Mouse (Mus musculus) testis, adult 2 months (tissue): ENCODE measurements at regions not wholly inside any gene's neighbourhood (a gene's known extent, or its start where the extent isn't known, plus 50 kb on each side); places are given as distances from the start of the nearest gene placed in this dataset.

Experiments
- H3K27ac ChIP-seq: fragments of 200-500 bp; 2 replicates; pipeline ENCODE4 v1.5.1; 2012; ENCODE audit warnings: low read depth, low read length; ENCODE audit not compliant: control insufficient read depth, insufficient read depth
- H3K27me3 ChIP-seq: fragments of 200-500 bp; 2 replicates; pipeline ENCODE4 v1.6.1; 2012; ENCODE audit warnings: mild to moderate bottlenecking, low read length, moderate library complexity; ENCODE audit not compliant: control insufficient read depth, insufficient read depth
- H3K36me3 ChIP-seq: fragments of 200-500 bp; 2 replicates; pipeline ENCODE4 v1.6.1; 2012; ENCODE audit warnings: mild to moderate bottlenecking, low read length; ENCODE audit not compliant: control insufficient read depth, insufficient read depth
- H3K4me1 ChIP-seq: fragments of 200-500 bp; 2 replicates; pipeline ENCODE4 v1.6.1; 2012; ENCODE audit warnings: low read length; ENCODE audit not compliant: control insufficient read depth, insufficient read depth
- H3K4me3 ChIP-seq: fragments of 200-500 bp; 2 replicates; pipeline ENCODE4 v1.5.1; 2012; ENCODE audit warnings: low read depth, mild to moderate bottlenecking, low read length, moderate library complexity, mixed read lengths; ENCODE audit not compliant: control insufficient read depth
- CTCF ChIP-seq: fragments of 200-500 bp; IDR thresholded peaks from 2 replicates; pipeline ENCODE4 v1.5.1; 2012; ENCODE audit warnings: low read depth, mild to moderate bottlenecking, inconsistent platforms, low read length, moderate library complexity; ENCODE audit not compliant: control insufficient read depth, insufficient read depth, insufficient replicate concordance
- POLR2A ChIP-seq: fragments of 200-500 bp; IDR thresholded peaks from 2 replicates; pipeline ENCODE4 v1.6.1; 2012; ENCODE audit warnings: low read depth, mild to moderate bottlenecking, inconsistent platforms, low read length, moderate library complexity; ENCODE audit not compliant: control insufficient read depth

GRCm38 (mm10) chr5:91869791-91870190 lies 93.1 kb downstream of the Rchy1 start:
- TF ChIP-seq POLR2A (no peak), CTCF (no peak)

GRCm38 (mm10) chr5:91866184-91866583 lies 96.7 kb downstream of the Rchy1 start:
- H3K4me1 ChIP-seq = no peaks in the 10 kb centered on the region
- H3K4me3 ChIP-seq = no peak overlapping the region
- no peak for TF ChIP-seq CTCF
- no peak for TF ChIP-seq POLR2A
- no peaks in the 10 kb centered on the region for H3K36me3 ChIP-seq
- no peak overlapping the region for H3K27ac ChIP-seq
- no peaks in the 10 kb centered on the region for H3K27me3 ChIP-seq

More at GRCm38 (mm10) chr5:91869791-91870190, 93.1 kb downstream of the Rchy1 start:
- H3K4me3 ChIP-seq = no peak overlapping the region
- peaks cover 6% of the 10 kb centered on the region for H3K4me1 ChIP-seq
- H3K36me3 ChIP-seq = no peaks in the 10 kb centered on the region
- no peak overlapping the region for H3K27ac ChIP-seq
- no peaks in the 10 kb centered on the region for H3K27me3 ChIP-seq

GRCm38 (mm10) chr5:91865365-91865764 lies 97.5 kb downstream of the Rchy1 start:
- Histone ChIP-seq H3K27me3 (no peaks in the 10 kb centered on the region), H3K4me1 (no peaks in the 10 kb centered on the region), H3K4me3 (no peak overlapping the region), H3K36me3 (no peaks in the 10 kb centered on the region), H3K27ac (no peak overlapping the region)
- no peak for TF ChIP-seq CTCF
- TF ChIP-seq POLR2A = no peak

- Histone ChIP-seq H3K4me3 (no peak overlapping the region), H3K27ac (no peak overlapping the region), H3K27me3 (no peaks in the 10 kb centered on the region), H3K4me1 (no peaks in the 10 kb centered on the region), H3K36me3 (no peaks in the 10 kb centered on the region)
- TF ChIP-seq CTCF (no peak), POLR2A (no peak)
Observed at GRCm38 (mm10) chr5:91862843-91863242, 100.0 kb downstream of the Rchy1 start.

GRCm38 (mm10) chr5:91862243-91862642 lies 100.6 kb downstream of the Rchy1 start:
- Histone ChIP-seq H3K4me1 (no peaks in the 10 kb centered on the region), H3K4me3 (no peak overlapping the region), H3K27ac (no peak overlapping the region), H3K36me3 (no peaks in the 10 kb centered on the region), H3K27me3 (no peaks in the 10 kb centered on the region)
- TF ChIP-seq CTCF = no peak
- TF ChIP-seq POLR2A = no peak

- Histone ChIP-seq H3K27me3 (no peaks in the 10 kb centered on the region), H3K4me1 (no peaks in the 10 kb centered on the region), H3K36me3 (no peaks in the 10 kb centered on the region), H3K27ac (no peak overlapping the region), H3K4me3 (no peak overlapping the region)
- no peak for TF ChIP-seq CTCF
- TF ChIP-seq POLR2A = no peak
Observed at GRCm38 (mm10) chr5:91861440-91862187, 101.3 kb downstream of the Rchy1 start.

GRCm38 (mm10) chr5:91860489-91860888 lies 102.4 kb downstream of the Rchy1 start:
- Histone ChIP-seq H3K27ac (no peak overlapping the region), H3K27me3 (no peaks in the 10 kb centered on the region), H3K4me1 (no peaks in the 10 kb centered on the region), H3K36me3 (no peaks in the 10 kb centered on the region), H3K4me3 (no peak overlapping the region)
- no peak for TF ChIP-seq CTCF
- TF ChIP-seq POLR2A = no peak
